Mouse (Mus musculus): ENCODE measurements at regions not wholly inside any gene's neighbourhood (a gene's known extent, or its start where the extent isn't known, plus 50 kb on each side); places are given as distances from the start of the nearest gene placed in this dataset.

GRCm38 (mm10) chr14:31945125-31945524 is 83.7 kb upstream of the Galnt15 start:
- no peak for DNase-seq

- no peak for DNase-seq
Measured at GRCm38 (mm10) chr14:31946032-31946431, 82.8 kb upstream of the Galnt15 start.

- no peak for DNase-seq
Measured at GRCm38 (mm10) chr14:31947246-31947645, 81.5 kb upstream of the Galnt15 start.

GRCm38 (mm10) chr14:31951894-31952293 is 76.9 kb upstream of the Galnt15 start:
- DNase-seq = no peak

- DNase-seq = no peak
Measured at GRCm38 (mm10) chr14:31953783-31954182, 75.0 kb upstream of the Galnt15 start.

- DNase-seq = peak; percentile 64
Measured at GRCm38 (mm10) chr14:31954945-31955344, 73.8 kb upstream of the Galnt15 start.

- DNase-seq = peak; percentile 40
Measured at GRCm38 (mm10) chr14:31957211-31957638, 71.6 kb upstream of the Galnt15 start.

- no peak for DNase-seq
Measured at GRCm38 (mm10) chr14:31960201-31960854, 68.5 kb upstream of the Galnt15 start.

GRCm38 (mm10) chr14:31961442-31961841 is 67.3 kb upstream of the Galnt15 start:
- no peak for DNase-seq

GRCm38 (mm10) chr14:31963131-31963911 is 65.5 kb upstream of the Galnt15 start:
- DNase-seq = peak; percentile 27

GRCm38 (mm10) chr14:31964076-31964475 is 64.7 kb upstream of the Galnt15 start:
- no peak for DNase-seq

- DNase-seq = no peak
Measured at GRCm38 (mm10) chr14:31964831-31965230, 64.0 kb upstream of the Galnt15 start.

GRCm38 (mm10) chr14:31969531-31969930 is 59.3 kb upstream of the Galnt15 start:
- no peak for DNase-seq

- DNase-seq = no peak
Measured at GRCm38 (mm10) chr14:31970245-31970830, 58.5 kb upstream of the Galnt15 start.

- no peak for DNase-seq
Measured at GRCm38 (mm10) chr14:31970851-31971250, 57.9 kb upstream of the Galnt15 start.

- no peak for DNase-seq
Measured at GRCm38 (mm10) chr14:31973702-31974101, 55.1 kb upstream of the Galnt15 start.

GRCm38 (mm10) chr14:31978196-31978595 is 50.6 kb upstream of the Galnt15 start:
- DNase-seq = no peak

- DNase-seq = no peak
Measured at GRCm38 (mm10) chr14:31978690-31979089, 50.1 kb upstream of the Galnt15 start.

Data from kidney, adult 11 months (tissue).